Mouse (Mus musculus): ENCODE measurements around the gene Ypel2.

- TF ChIP-seq CTCF (IDR thresholded peaks at IDR 0.05; ENCODE audit: low read depth) (no peak), EP300 (IDR thresholded peaks at IDR 0.05; ENCODE audit: low read depth) (no peak)
Observed at GRCm38 (mm10) chr11:86923654-86924053, 69.9 kb downstream of the Ypel2 start.
